Mouse (Mus musculus): ENCODE measurements around the gene Habp2. TPM values are rescaled to one million over a fixed set of nuclear protein-coding genes. Genes with fewer than 3 reads are reported as not detected.

Habp2 gene
- polyA plus RNA-seq (2017; shearing (Covaris generic)) = not detected

GRCm38 (mm10) chr19:56286866-56287265, at the start of gene Habp2:
Gene Habp2, plus strand, starts transcription at chr19:56287137.

Other genes starting within 250 kb of the Habp2 start
- not detected for gene Nrap, start 102.9 kb downstream of the Habp2 start, polyA plus RNA-seq (2017; shearing (Covaris generic))
- gene Casp7, start 110.0 kb downstream of the Habp2 start, polyA plus RNA-seq (2017; shearing (Covaris generic)) = 10.3 TPM
- gene Plekhs1, start 174.5 kb downstream of the Habp2 start, polyA plus RNA-seq (2017; shearing (Covaris generic)) = not detected

Measured in naive thymus-derived CD4-positive, alpha-beta T cell, adult 5 months (primary cell).